Mouse (Mus musculus) ES-Bruce4 (cell line): Measurements from ENCODE around the gene Trrap.
A peak's percentile ranks its signal among the peaks of the same experiment; 100 is the strongest.

Source experiments
- CTCF ChIP-seq: IDR thresholded peaks from one replicate; pipeline ENCODE4 v1.8.1; 2011; ENCODE audit warnings: low read depth, low read length
- EP300 ChIP-seq: IDR thresholded peaks from 2 replicates; pipeline ENCODE4 v1.6.1; 2011; ENCODE audit warnings: low read depth, low read length; ENCODE audit not compliant: insufficient read depth
- POLR2A ChIP-seq: IDR thresholded peaks from one replicate; pipeline ENCODE4 v1.8.1; 2011; ENCODE audit warnings: low read length; ENCODE audit not compliant: insufficient read depth

DNA sequence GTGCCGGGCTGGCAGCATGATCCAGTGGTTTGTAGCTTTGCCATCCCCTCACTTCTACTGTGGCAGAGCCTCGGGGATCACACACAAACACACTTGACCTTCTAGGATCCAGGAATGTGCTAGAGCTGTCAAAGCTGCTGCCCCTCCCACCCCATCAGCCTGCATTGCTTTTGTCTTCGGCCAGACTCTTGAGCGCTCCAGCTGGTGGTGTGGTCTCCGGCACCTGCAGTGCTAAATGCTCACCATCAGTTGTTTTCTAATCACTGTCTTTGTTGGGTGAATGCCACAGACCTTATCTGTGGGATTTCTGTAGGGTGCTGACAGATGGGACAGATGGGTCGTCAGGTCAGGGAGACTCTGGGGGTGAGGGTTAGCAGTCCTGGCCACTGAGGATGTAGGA, 88.4 kb downstream of the Trrap start:
- no peak for TF ChIP-seq CTCF
- no peak for TF ChIP-seq POLR2A
- TF ChIP-seq EP300: peak; percentile 65; the same call in 1 of the 2 replicates
